Mouse (Mus musculus): ENCODE measurements at regions not wholly inside any gene's neighbourhood (a gene's known extent, or its start where the extent isn't known, plus 50 kb on each side); places are given as distances from the start of the nearest gene placed in this dataset.

- Histone ChIP-seq H3K27me3 (ENCODE audit: insufficient read depth, low read length) (no peaks in the 10 kb centered on the region), H3K4me2 (ENCODE audit: low read depth, low read length, poor library complexity, severe bottlenecking) (no peak overlapping the region), H3K36me3 (ENCODE audit: insufficient read depth, low read length) (no peaks in the 10 kb centered on the region), H3K4me1 (ENCODE audit: insufficient read depth, low read length) (no peaks in the 10 kb centered on the region), H3K4me3 (ENCODE audit: low read depth, low read length) (no peak overlapping the region), H3K9ac (replicated peaks; ENCODE audit: low read length, poor library complexity, severe bottlenecking) (no peak overlapping the region), H3K27ac (ENCODE audit: low read depth, low read length) (no peak overlapping the region), H3K9me3 (ENCODE audit: low read length) (0 out of 2 replicates have a peak, but pooled peaks cover 3% of the 10 kb centered on the region)
- no peak for ATAC-seq (ENCODE audit: low FRiP score)
- TF ChIP-seq CTCF (IDR thresholded peaks at IDR 0.05) = no peak
- DNase-seq (ENCODE audit: low spot score) = no peak
- 90% methylated on average over 3 of the region's 3 CpGs for WGBS
These were observed 384.7 kb downstream of the Rfpl4b start for GRCm38 (mm10) chr10:38436907-38437306.

GRCm38 (mm10) chr10:38421541-38421940 is 400.0 kb downstream of the Rfpl4b start:
- 77% methylated on average over 3 of the region's 3 CpGs for WGBS
- H3K9ac ChIP-seq (replicated peaks; ENCODE audit: low read length, poor library complexity, severe bottlenecking) = no peak overlapping the region
- ATAC-seq (ENCODE audit: low FRiP score) (no peak), DNase-seq (ENCODE audit: low spot score) (no peak)
- no peaks in the 10 kb centered on the region for H3K9me3 ChIP-seq (ENCODE audit: low read length)
- no peak for TF ChIP-seq CTCF (IDR thresholded peaks at IDR 0.05)
- no peaks in the 10 kb centered on the region for H3K4me1 ChIP-seq (ENCODE audit: insufficient read depth, low read length)
- H3K27ac ChIP-seq (ENCODE audit: low read depth, low read length) = no peak overlapping the region
- no peaks in the 10 kb centered on the region for H3K27me3 ChIP-seq (ENCODE audit: insufficient read depth, low read length)
- no peak overlapping the region for H3K4me3 ChIP-seq (ENCODE audit: low read depth, low read length)
- no peak overlapping the region for H3K4me2 ChIP-seq (ENCODE audit: low read depth, low read length, poor library complexity, severe bottlenecking)
- no peaks in the 10 kb centered on the region for H3K36me3 ChIP-seq (ENCODE audit: insufficient read depth, low read length)

- Histone ChIP-seq H3K4me2 (ENCODE audit: low read depth, low read length, poor library complexity, severe bottlenecking) (no peak overlapping the region), H3K9ac (replicated peaks; ENCODE audit: low read length, poor library complexity, severe bottlenecking) (no peak overlapping the region), H3K4me1 (ENCODE audit: insufficient read depth, low read length) (no peaks in the 10 kb centered on the region), H3K36me3 (ENCODE audit: insufficient read depth, low read length) (no peaks in the 10 kb centered on the region), H3K4me3 (ENCODE audit: low read depth, low read length) (no peak overlapping the region), H3K27ac (ENCODE audit: low read depth, low read length) (no peak overlapping the region), H3K9me3 (ENCODE audit: low read length) (no peaks in the 10 kb centered on the region), H3K27me3 (ENCODE audit: insufficient read depth, low read length) (no peaks in the 10 kb centered on the region)
- DNase-seq (ENCODE audit: low spot score) (peak; percentile 13), ATAC-seq (ENCODE audit: low FRiP score) (no peak)
- TF ChIP-seq CTCF (IDR thresholded peaks at IDR 0.05) = no peak
These were observed 401.8 kb downstream of the Rfpl4b start for GRCm38 (mm10) chr10:38419771-38420170.

- Histone ChIP-seq H3K36me3 (ENCODE audit: insufficient read depth, low read length) (no peaks in the 10 kb centered on the region), H3K9ac (replicated peaks; ENCODE audit: low read length, poor library complexity, severe bottlenecking) (no peak overlapping the region), H3K27ac (ENCODE audit: low read depth, low read length) (no peak overlapping the region), H3K4me2 (ENCODE audit: low read depth, low read length, poor library complexity, severe bottlenecking) (no peak overlapping the region), H3K9me3 (ENCODE audit: low read length) (no peaks in the 10 kb centered on the region), H3K4me1 (ENCODE audit: insufficient read depth, low read length) (no peaks in the 10 kb centered on the region), H3K27me3 (ENCODE audit: insufficient read depth, low read length) (no peaks in the 10 kb centered on the region), H3K4me3 (ENCODE audit: low read depth, low read length) (no peak overlapping the region)
- DNase-seq (ENCODE audit: low spot score) (no peak), ATAC-seq (ENCODE audit: low FRiP score) (no peak)
- TF ChIP-seq CTCF (IDR thresholded peaks at IDR 0.05) = no peak
- 64% methylated on average over 2 of the region's 2 CpGs for WGBS
These were observed 438.4 kb downstream of the Rfpl4b start for GRCm38 (mm10) chr10:38383161-38383560.

GRCm38 (mm10) chr10:38381873-38382296 is 439.7 kb downstream of the Rfpl4b start:
- no peaks in the 10 kb centered on the region for H3K9me3 ChIP-seq (ENCODE audit: low read length)
- no peaks in the 10 kb centered on the region for H3K36me3 ChIP-seq (ENCODE audit: insufficient read depth, low read length)
- WGBS = 80% methylated on average over 7 of the region's 7 CpGs
- peak; percentile 88 for DNase-seq (ENCODE audit: low spot score)
- TF ChIP-seq CTCF (IDR thresholded peaks at IDR 0.05) = peak; percentile 53
- H3K4me2 ChIP-seq (ENCODE audit: low read depth, low read length, poor library complexity, severe bottlenecking) = no peak overlapping the region
- H3K4me1 ChIP-seq (ENCODE audit: insufficient read depth, low read length) = no peaks in the 10 kb centered on the region
- no peak overlapping the region for H3K27ac ChIP-seq (ENCODE audit: low read depth, low read length)
- H3K27me3 ChIP-seq (ENCODE audit: insufficient read depth, low read length) = no peaks in the 10 kb centered on the region
- no peak overlapping the region for H3K9ac ChIP-seq (replicated peaks; ENCODE audit: low read length, poor library complexity, severe bottlenecking)
- H3K4me3 ChIP-seq (ENCODE audit: low read depth, low read length) = no peak overlapping the region
- ATAC-seq (ENCODE audit: low FRiP score) = peak; percentile 85

GRCm38 (mm10) chr10:38380388-38380787 is 441.2 kb downstream of the Rfpl4b start:
- H3K4me3 ChIP-seq (ENCODE audit: low read depth, low read length) = no peak overlapping the region
- H3K36me3 ChIP-seq (ENCODE audit: insufficient read depth, low read length) = no peaks in the 10 kb centered on the region
- H3K27me3 ChIP-seq (ENCODE audit: insufficient read depth, low read length) = no peaks in the 10 kb centered on the region
- no peak overlapping the region for H3K4me2 ChIP-seq (ENCODE audit: low read depth, low read length, poor library complexity, severe bottlenecking)
- no peak for TF ChIP-seq CTCF (IDR thresholded peaks at IDR 0.05)
- DNase-seq (ENCODE audit: low spot score) (peak; percentile 84), ATAC-seq (ENCODE audit: low FRiP score) (no peak)
- H3K9ac ChIP-seq (replicated peaks; ENCODE audit: low read length, poor library complexity, severe bottlenecking) = no peak overlapping the region
- no peaks in the 10 kb centered on the region for H3K9me3 ChIP-seq (ENCODE audit: low read length)
- 64% methylated on average over 2 of the region's 2 CpGs for WGBS
- H3K4me1 ChIP-seq (ENCODE audit: insufficient read depth, low read length) = no peaks in the 10 kb centered on the region
- no peak overlapping the region for H3K27ac ChIP-seq (ENCODE audit: low read depth, low read length)

All from midbrain, postnatal 0 days (tissue).